Comparison of ENCODE assay signal across 18 mouse cellular contexts in the genomic region with DNA sequence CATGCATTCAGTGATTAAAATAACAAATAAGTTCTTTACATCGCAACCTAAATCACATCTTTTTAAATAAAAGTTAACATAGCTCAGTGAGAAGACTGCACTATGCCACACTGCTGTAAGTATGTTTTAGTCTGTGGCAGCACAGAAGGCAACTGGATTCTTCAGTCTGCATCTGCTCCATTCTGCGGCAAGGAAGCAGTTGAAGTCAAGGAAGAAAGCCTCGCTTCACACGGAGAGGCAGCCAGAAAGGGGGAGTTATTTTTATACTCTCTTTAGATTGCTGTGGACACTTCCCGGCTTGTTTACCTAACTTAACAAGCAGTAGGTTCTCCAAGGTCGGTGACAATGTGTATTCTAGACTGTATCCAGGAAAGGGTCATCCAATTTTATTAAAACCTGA.
DNase-seq lines count a peak whose midpoint lies in the region; ATAC-seq and TF ChIP-seq lines count a peak whose summit lies in the region.
"Had no signal": no experiment of that assay in that cellular context is flagged by ENCODE, and none has a peak within 500 bp of the region (broad histone marks: within the 10 kb centered on the region; RNA-seq: fewer than 3 reads in every experiment).

No protein-coding gene starts in this region.

- no peak overlapping the region for H3K9ac ChIP-seq in heart, embryonic 11.5 days (ENCODE audit: low read depth, low read length)
- H3K9ac ChIP-seq in kidney, postnatal 0 days (ENCODE audit: low read depth, low read length): no peak overlapping the region
- H3K9ac ChIP-seq: hindbrain, embryonic 15.5 days; liver, embryonic 13.5 days; midbrain, embryonic 13.5 days; neural tube, embryonic 12.5 days had no signal

- H3K9me3 ChIP-seq in heart, embryonic 11.5 days (replicated peaks; ENCODE audit: control insufficient read depth, low read length): no peaks in the 10 kb centered on the region
- H3K9me3 ChIP-seq in kidney, postnatal 0 days (replicated peaks; ENCODE audit: low read length): no peaks in the 10 kb centered on the region
- H3K9me3 ChIP-seq: hindbrain, embryonic 15.5 days; liver, embryonic 13.5 days; midbrain, embryonic 13.5 days; neural tube, embryonic 12.5 days had no signal

- no peak overlapping the region for H3K27ac ChIP-seq in heart, embryonic 11.5 days (ENCODE audit: low read depth, low read length)
- H3K27ac ChIP-seq in kidney, postnatal 0 days: no peak overlapping the region
- H3K27ac ChIP-seq: hindbrain, embryonic 15.5 days; liver, embryonic 13.5 days; midbrain, embryonic 13.5 days; neural tube, embryonic 12.5 days had no signal

- no peaks in the 10 kb centered on the region for H3K27me3 ChIP-seq in heart, embryonic 11.5 days (ENCODE audit: control insufficient read depth, insufficient read depth, low read length)
- H3K27me3 ChIP-seq in kidney, postnatal 0 days (ENCODE audit: insufficient read depth, low read length): no peaks in the 10 kb centered on the region
- H3K27me3 ChIP-seq: hindbrain, embryonic 15.5 days; liver, embryonic 13.5 days; neural tube, embryonic 12.5 days had no signal

- H3K4me3 ChIP-seq in heart, embryonic 11.5 days (ENCODE audit: low read depth, low read length): no peak overlapping the region
- no peak overlapping the region for H3K4me3 ChIP-seq in kidney, postnatal 0 days (replicated peaks; ENCODE audit: low read depth, low read length)
- H3K4me3 ChIP-seq: hindbrain, embryonic 15.5 days; liver, embryonic 13.5 days; midbrain, embryonic 13.5 days; neural tube, embryonic 12.5 days had no signal

- TF ChIP-seq CTCF in kidney, postnatal 0 days (IDR thresholded peaks at IDR 0.05; ENCODE audit: low read depth): no peak

- intact Hi-C loops in heart, postnatal 10 days (cut with DNase I): loop anchor here (5.0 kb wide), 1 partner anchor 89 kb away; no protein-coding TSS in a partner anchor

- ATAC-seq in heart, embryonic 11.5 days (replicated peaks; ENCODE audit: insufficient number of reproducible peaks, low FRiP score, low TSS enrichment): no peak
- ATAC-seq in kidney, postnatal 0 days (replicated peaks; ENCODE audit: low FRiP score, low read depth): no peak
- ATAC-seq: intestine, embryonic 16.5 days; midbrain, embryonic 13.5 days had no signal

- WGBS in heart, embryonic 11.5 days (ENCODE audit: insufficient replicate concordance): 27% methylated on average over 6 of the region's 6 CpGs
- WGBS in kidney, postnatal 0 days: 31% methylated on average over 6 of the region's 6 CpGs

- no peak for DNase-seq in heart, postnatal 10 days
- DNase-seq in kidney, postnatal 0 days (ENCODE audit: low spot score): peak; percentile 21
- DNase-seq in kidney, postnatal 25 days: no peak
- DNase-seq in right cerebral cortex, postnatal 10 days (ENCODE audit: low spot score in 2 of 2): peak; percentile 46 to 64
- no peak for DNase-seq in right cerebral cortex, adult 18-20 months
- DNase-seq in B cell, adult 2 months: no peak
- DNase-seq: adrenal gland, adult 2 months; cerebellum, adult 8-10 months; gastrocnemius, postnatal 10 days; left cerebral cortex, postnatal 4 days; liver, embryonic 13.5 days; lung, postnatal 10 days; thymus, postnatal 14 days had no signal

- peak overlapping the region; percentile 22; the same call in 1 of the 2 replicates for H3K4me2 ChIP-seq in heart, embryonic 11.5 days
- H3K4me2 ChIP-seq in kidney, postnatal 0 days (ENCODE audit: low read length): no peak overlapping the region
- H3K4me2 ChIP-seq: hindbrain, embryonic 15.5 days; liver, embryonic 13.5 days; midbrain, embryonic 13.5 days; neural tube, embryonic 12.5 days had no signal

- H3K36me3 ChIP-seq in heart, embryonic 11.5 days (ENCODE audit: control insufficient read depth, insufficient read depth, low read length): no peaks in the 10 kb centered on the region
- H3K36me3 ChIP-seq in kidney, postnatal 0 days (ENCODE audit: insufficient read depth, low read length): no peaks in the 10 kb centered on the region
- H3K36me3 ChIP-seq: hindbrain, embryonic 15.5 days; liver, embryonic 13.5 days; midbrain, embryonic 13.5 days; neural tube, embryonic 12.5 days had no signal

- H3K4me1 ChIP-seq in heart, embryonic 11.5 days (ENCODE audit: control insufficient read depth, insufficient read depth, low read length): peaks cover 30% of the 10 kb centered on the region
- H3K4me1 ChIP-seq in kidney, postnatal 0 days (replicated peaks; ENCODE audit: insufficient read depth, low read length): peaks cover 13% of the 10 kb centered on the region; the same call in 1 of the 2 replicates

Comparison
In these comparisons a context has a peak if more than half of its experiments do, and no peak if none do; other contexts are left out.
1. DNase-seq: peak in kidney, postnatal 0 days (single experiment) and right cerebral cortex, postnatal 10 days (2 of 2); none in heart, postnatal 10 days (0 of 2), kidney, postnatal 25 days (0 of 2), right cerebral cortex, adult 18-20 months (single experiment) and B cell, adult 2 months (0 of 2).